Mouse (Mus musculus) heart, embryonic 14.5 days (tissue): ENCODE results near the gene H6pd. TPM values are rescaled to one million over a fixed set of nuclear protein-coding genes. Genes with fewer than 3 reads are reported as not detected.

Experiments
- ATAC-seq: fragments of 200-750 bp; cut with Nextera tagmentation; 2 replicates; pipeline ENCODE4 v1.8.0; 2017; ENCODE audit warnings: low read depth, moderate TSS enrichment; ENCODE audit not compliant: insufficient number of reproducible peaks, insufficient read depth, low FRiP score
- H3K27ac ChIP-seq, 2 experiments: fragments of 200-500 bp in 1 of 2; fragments of 300-500 bp in 1 of 2; sonication (generic) in 1 of 2; replicated peaks in 1 of 2; 2 replicates each; pipeline ENCODE4 v1.5.1; 2012 to 2014; ENCODE audit warnings: low read depth in 2 of 2, low read length in 2 of 2, control low read depth in 1 of 2, mild to moderate bottlenecking in 1 of 2, mixed read lengths in 1 of 2; ENCODE audit not compliant: control insufficient read depth in 1 of 2, insufficient read depth in 1 of 2
- H3K27me3 ChIP-seq: fragments of 300-500 bp; sonication (generic); 2 replicates; pipeline ENCODE4 v1.6.1; 2014; ENCODE audit warnings: mild to moderate bottlenecking, low read length, control low read depth; ENCODE audit not compliant: control insufficient read depth, insufficient read depth
- H3K36me3 ChIP-seq: fragments of 300-500 bp; sonication (generic); 2 replicates; pipeline ENCODE4 v1.6.1; 2014; ENCODE audit warnings: mild to moderate bottlenecking, control low read depth, low read length, mixed read lengths; ENCODE audit not compliant: control insufficient read depth, insufficient read depth
- H3K4me1 ChIP-seq, 2 experiments: fragments of 200-500 bp in 1 of 2; fragments of 300-500 bp in 1 of 2; sonication (generic) in 1 of 2; 2 replicates each; pipeline ENCODE4 v1.6.1; 2012 to 2014; ENCODE audit warnings: low read length in 2 of 2, control low read depth in 1 of 2, mixed read lengths in 1 of 2; ENCODE audit not compliant: control insufficient read depth in 2 of 2, insufficient read depth in 2 of 2
- H3K4me2 ChIP-seq: fragments of 300-500 bp; sonication (generic); 2 replicates; pipeline ENCODE4 v1.6.1; 2014; ENCODE audit warnings: mild to moderate bottlenecking, low read length
- H3K4me3 ChIP-seq, 2 experiments: fragments of 200-500 bp in 1 of 2; fragments of 300-500 bp in 1 of 2; sonication (generic) in 1 of 2; 2 replicates each; pipeline ENCODE4 v1.5.1; 2012 to 2014; ENCODE audit warnings: low read length in 2 of 2, mild to moderate bottlenecking in 2 of 2, control low read depth in 1 of 2, low read depth in 1 of 2, moderate library complexity in 1 of 2; ENCODE audit not compliant: control insufficient read depth in 1 of 2, insufficient read depth in 1 of 2
- H3K9ac ChIP-seq: fragments of 300-500 bp; sonication (generic); 2 replicates; pipeline ENCODE4 v1.6.1; 2014; ENCODE audit warnings: mild to moderate bottlenecking, low read length
- H3K9me3 ChIP-seq: fragments of 300-500 bp; sonication (generic); 2 replicates; pipeline ENCODE4 v1.6.1; 2016; ENCODE audit warnings: low read length, control low read depth; ENCODE audit not compliant: control insufficient read depth
- WGBS: fragments of 180-500 bp; shearing (Covaris S2); extraction: QIAGEN DNeasy Blood & Tissue Kit; methylation state at CpG from one replicate; pipeline ENCODE4 v1.1.7; 2014; 5-methylcytosine and 5-hydroxymethylcytosine counted together
- polyA plus RNA-seq: library from polyadenylated mRNA; unstranded; fragments of >200 nt; fragmentation: Nextera tagmentation; extraction: Ambion mirVana; gene quantifications from 2 replicates; pipeline ENCODE4 v1.2.1, GENCODE M21; 2014

H6pd gene
- polyA plus RNA-seq, 1 experiment from 2014 or later, result 8.9 TPM

DNA sequence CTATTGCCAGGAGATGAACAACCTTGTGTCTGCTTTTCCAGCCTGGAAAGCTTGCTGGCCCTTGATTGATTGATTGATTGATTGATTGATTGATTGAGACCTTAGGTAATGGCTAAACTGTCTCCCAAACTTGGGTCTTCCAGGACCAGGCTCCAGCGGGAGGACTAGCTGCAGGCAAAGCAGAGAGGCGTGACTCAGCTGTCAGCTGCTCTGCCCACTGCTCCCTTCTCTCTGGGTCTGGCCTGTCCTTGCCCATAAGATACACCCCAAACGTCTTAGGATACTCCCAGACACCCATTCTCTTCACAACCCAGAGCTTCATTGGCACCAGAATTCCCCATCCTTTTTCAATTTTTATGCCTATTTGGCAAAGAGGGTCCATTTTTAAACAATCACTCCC lies 78.1 kb downstream of the H6pd start:
- no peaks in the 10 kb centered on the region for H3K27me3 ChIP-seq
- no peaks in the 10 kb centered on the region; a peak in 1 of 4 replicates for H3K4me1 ChIP-seq
- WGBS, result 53% methylated on average over 3 of the region's 3 CpGs
- H3K4me3 ChIP-seq, result no peak overlapping the region
- no peaks in the 10 kb centered on the region for H3K36me3 ChIP-seq
- no peaks in the 10 kb centered on the region for H3K9me3 ChIP-seq
- H3K9ac ChIP-seq, result no peak overlapping the region
- no peak overlapping the region for H3K4me2 ChIP-seq
- ATAC-seq, result no peak
- no peak overlapping the region for H3K27ac ChIP-seq

Other genes with a start within 250 kb of the H6pd start
- 5.8 and 5.9 TPM in 2 replicates for gene Slc25a33, start 234.7 kb downstream of the H6pd start, polyA plus RNA-seq
- gene Spsb1, start 54.0 kb downstream of the H6pd start, polyA plus RNA-seq, result 6.0 and 6.3 TPM in 2 replicates
- 2.2 TPM in 2 replicates for gene Gpr157, start 78.3 kb upstream of the H6pd start, polyA plus RNA-seq
- gene Slc2a5, start 110.3 kb upstream of the H6pd start, polyA plus RNA-seq, result 1.1 and 1.4 TPM in 2 replicates
- not detected in 2 replicates for gene Slc2a7, start 139.9 kb upstream of the H6pd start, polyA plus RNA-seq
- not detected in 2 replicates for gene Car6, start 192.3 kb upstream of the H6pd start, polyA plus RNA-seq
- 1,771 and 1,859 TPM in 2 replicates for gene Eno1, start 227.7 kb upstream of the H6pd start, polyA plus RNA-seq